Mouse (Mus musculus) right cerebral cortex, postnatal 4 days (tissue): Measurements from ENCODE around the gene Pabpc5.
A peak's percentile ranks its signal among the peaks of the same experiment; 100 is the strongest.

Source experiments
- DNase-seq: peaks from one replicate; pipeline ENCODE4 v3.0.0-alpha.2; 2022

Pabpc5 gene

GRCm38 (mm10) chrX:119927081-119927571 lies at the start of gene Pabpc5:
Gene Pabpc5 (plus strand): TSS chrX:119927196.
- peak; percentile 61 for DNase-seq

DNA sequence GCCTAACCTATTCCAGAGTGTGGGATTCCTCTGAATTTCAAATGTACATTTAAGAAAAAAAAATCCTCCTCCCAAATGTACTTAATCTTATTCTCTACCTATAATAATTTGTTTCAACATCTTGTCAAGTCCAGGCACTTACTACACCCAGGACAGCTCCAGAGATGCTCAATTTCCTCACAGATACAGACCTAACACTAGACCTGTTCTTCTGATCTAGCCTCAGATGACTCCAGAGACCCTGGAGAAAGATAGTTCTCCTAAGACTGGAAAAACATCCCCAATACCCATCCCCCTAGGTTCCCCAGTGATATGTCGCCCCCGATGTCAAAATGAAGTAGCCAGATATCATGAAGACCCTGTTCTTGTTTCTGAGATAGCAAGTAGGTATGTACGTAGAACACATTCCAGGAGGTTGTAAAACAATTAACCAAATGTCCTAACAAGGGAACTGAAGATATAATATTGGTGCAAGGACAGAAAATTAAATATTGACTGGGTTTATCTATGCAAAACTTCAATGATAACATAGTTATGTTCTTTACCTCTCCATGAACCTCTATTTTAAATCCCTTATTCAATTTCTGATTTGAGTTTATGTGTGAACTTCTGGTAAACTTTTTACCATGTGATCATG lies 39.9 kb upstream of the Pabpc5 start:
- DNase-seq: no peak

GRCm38 (mm10) chrX:119888326-119888920 lies 38.6 kb upstream of the Pabpc5 start:
- no peak for DNase-seq

- DNase-seq: no peak
Observed at GRCm38 (mm10) chrX:119927852-119928251, 856 bp downstream of the Pabpc5 start.
